Mouse (Mus musculus) left cerebral cortex, postnatal 14 days (tissue): ENCODE measurements at regions not wholly inside any gene's neighbourhood (a gene's known extent, or its start where the extent isn't known, plus 50 kb on each side); places are given as distances from the start of the nearest gene placed in this dataset.

Experiments
- DNase-seq, 2 experiments: peaks; one replicate each; pipeline ENCODE4 v3.0.0; 2021 to 2022; ENCODE audit warnings: low spot score in 2 of 2, mixed read lengths in 1 of 2
- intact Hi-C: fragments of 180-260 bp; cut with DNase I; formaldehyde crosslinking; loops from one replicate; pipeline ENCODE4 v1.15.1; 2025

DNA sequence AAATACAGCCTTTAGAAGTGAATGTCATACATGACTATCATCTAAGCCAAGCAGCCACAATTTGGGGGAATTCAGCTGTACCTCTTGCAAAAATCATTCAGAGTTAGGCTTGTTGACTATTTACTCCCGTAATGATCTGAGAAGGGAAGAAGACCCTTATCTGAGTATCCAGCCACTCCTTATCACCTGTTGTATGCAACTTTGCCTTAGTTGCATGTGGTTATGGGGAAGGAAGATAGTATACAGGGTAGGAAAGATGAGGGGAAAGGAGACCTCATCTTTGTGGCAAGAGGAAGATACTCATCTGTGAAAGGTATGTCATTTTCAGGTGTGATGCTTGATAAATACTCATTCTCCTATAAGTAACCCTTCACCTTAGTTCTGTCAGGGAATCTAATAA, 624.6 kb downstream of the Nova1 start:
- no peak for DNase-seq
- intact Hi-C loops: no loop called here
